Mouse (Mus musculus) CD4-positive naive resting alpha-beta T cell, adult 76 days (primary cell): ENCODE results near the gene Dus2. TPM values are rescaled to one million over a fixed set of nuclear protein-coding genes. Genes with fewer than 3 reads are reported as not detected.

Source experiments
- total RNA-seq: library from RNA; stranded (reverse); gene quantifications from one replicate; pipeline ENCODE4 v1.2.4, GENCODE M21; 2023

The Dus2 gene
- 11.4 TPM for total RNA-seq

DNA sequence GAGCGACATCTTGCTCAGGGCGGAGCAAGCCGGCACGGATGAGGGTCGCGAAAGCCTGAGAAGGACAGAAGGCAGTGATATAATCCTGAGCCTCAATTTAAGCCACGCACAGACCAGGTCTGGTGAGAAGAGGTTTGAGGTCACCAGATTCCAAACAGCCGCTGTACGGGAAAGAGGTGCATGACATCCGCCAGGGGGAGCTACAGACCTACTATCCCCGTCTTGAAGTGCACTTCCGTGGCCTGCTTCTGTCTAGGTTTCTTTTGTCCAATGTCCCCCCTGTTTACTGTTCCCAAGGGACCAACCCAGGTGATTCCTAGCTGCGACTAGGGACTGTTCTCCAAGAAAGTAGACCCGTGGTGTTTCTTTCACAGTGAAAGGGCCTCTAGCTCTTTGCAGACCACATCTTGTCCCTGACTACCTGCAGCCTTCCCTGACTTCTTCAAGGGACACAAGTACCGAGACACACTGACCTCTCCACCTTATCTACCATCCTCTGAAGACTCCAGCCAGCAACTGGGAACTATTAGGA lies at the start of gene Dus2:
Dus2 (plus strand) TSS at position 482 of the 532 bp plus-strand sequence.

DNA sequence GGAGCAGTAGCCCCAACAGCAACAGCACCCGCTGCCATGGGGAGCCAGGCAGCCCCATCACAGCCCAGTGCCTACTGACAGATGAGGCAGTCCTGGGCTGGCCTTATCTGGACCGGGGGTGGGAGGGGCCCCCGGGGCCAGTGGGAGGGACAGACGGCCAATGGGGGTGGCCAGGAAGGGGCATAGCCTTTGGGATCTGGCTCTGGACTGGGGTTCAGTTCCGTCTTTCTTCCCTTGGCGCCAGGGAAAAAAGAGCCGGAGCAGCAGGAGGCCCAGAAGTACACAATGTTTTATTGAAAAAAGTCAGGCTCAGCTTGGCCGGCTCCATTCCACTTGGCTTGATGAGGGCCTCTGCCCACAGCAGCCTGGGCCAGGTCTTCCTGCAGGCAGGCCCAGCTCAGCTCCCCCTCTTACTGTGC lies 47.8 kb upstream of the Dus2 start, which contains the start of gene Lcat:
Lcat (minus strand) TSS at position 62 of the 419 bp plus-strand sequence.

DNA sequence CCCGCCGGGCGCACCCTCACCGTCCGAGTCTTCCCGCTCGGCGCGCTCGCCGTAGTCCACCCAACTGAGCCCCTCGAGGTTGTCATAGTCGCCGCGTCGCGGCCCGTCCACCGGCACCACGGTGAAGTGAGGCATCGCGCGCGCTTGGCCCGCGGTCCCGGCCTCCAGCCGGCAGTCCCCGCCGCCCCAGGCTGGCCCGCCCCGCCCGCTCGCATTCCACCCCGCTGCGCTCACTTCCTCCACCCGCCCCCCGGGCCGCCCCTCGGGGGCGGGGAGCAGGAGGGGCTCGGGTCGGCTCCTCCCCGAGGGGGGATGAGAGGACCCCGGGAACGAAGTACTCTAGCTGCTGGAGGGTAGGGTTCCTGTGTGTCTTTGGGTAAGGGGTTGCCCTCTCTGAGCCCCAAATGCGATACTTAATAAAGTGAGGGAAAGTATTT lies 25.2 kb upstream of the Dus2 start, which contains the start of gene Slc12a4:
Slc12a4 (minus strand) TSS at position 193 of the 437 bp plus-strand sequence.

DNA sequence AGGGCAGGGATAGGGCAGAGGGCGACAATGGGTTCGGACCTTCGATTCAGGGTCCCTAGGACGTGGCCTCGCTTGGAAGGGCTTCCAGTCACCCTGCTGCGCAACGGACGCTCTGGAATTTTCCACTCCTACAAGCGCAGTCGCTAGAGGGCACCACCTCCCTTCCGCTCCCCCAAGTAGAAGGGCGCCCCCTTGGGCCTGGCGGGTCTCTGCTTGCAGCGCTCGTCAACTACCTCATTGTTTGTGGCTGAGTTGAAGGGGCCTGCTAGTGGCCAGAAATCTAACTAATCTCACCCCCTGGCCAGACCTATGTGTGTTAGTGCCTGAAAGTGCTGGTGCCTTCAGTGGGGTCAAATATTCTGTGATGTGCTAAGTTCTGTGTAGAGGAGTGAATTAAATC lies 11.8 kb upstream of the Dus2 start, which contains the start of gene Dpep3:
Dpep3 (minus strand) TSS at position 105 of the 400 bp plus-strand sequence.

DNA sequence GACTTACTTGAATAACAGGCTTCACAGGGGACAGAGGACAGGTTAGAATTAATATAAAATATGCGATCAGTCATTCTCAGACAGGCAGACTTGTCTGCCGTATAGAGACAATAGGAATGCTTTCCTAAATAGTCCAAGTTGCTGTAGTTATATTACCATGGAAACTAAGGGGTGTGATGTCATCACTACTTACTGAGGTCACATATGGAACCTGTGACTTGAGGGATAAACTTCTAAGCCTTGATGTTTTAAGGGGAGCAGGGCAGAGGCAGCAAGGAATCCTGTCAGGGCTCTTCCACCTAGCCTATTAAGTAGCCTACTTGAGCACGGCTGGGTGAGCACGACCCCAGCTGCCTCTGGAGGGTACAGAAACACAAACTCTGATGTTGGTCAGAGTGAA lies 14.7 kb downstream of the Dus2 start, which contains the start of gene Dpep2nb:
Dpep2nb (minus strand) TSS at position 101 of the 400 bp plus-strand sequence.

DNA sequence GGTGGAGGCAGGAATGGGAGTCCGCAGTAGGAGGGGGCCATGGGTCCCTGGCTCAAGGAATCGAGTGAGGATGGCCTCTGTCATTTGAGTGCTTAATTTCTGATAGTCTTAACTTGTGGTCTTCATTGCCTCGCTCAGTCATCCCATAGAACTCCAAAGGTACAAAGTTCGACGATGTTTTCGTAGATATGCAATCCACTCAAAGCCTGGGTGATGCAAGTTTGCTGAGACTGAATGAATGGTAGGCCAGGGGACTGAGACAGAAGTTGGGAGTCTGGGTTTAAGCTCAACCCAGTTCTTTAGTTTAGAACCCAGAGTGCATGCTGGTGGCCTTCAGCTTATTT lies 20.5 kb downstream of the Dus2 start, which contains the start of gene Ddx28:
Ddx28 (minus strand) TSS at position 240 of the 344 bp plus-strand sequence.

DNA sequence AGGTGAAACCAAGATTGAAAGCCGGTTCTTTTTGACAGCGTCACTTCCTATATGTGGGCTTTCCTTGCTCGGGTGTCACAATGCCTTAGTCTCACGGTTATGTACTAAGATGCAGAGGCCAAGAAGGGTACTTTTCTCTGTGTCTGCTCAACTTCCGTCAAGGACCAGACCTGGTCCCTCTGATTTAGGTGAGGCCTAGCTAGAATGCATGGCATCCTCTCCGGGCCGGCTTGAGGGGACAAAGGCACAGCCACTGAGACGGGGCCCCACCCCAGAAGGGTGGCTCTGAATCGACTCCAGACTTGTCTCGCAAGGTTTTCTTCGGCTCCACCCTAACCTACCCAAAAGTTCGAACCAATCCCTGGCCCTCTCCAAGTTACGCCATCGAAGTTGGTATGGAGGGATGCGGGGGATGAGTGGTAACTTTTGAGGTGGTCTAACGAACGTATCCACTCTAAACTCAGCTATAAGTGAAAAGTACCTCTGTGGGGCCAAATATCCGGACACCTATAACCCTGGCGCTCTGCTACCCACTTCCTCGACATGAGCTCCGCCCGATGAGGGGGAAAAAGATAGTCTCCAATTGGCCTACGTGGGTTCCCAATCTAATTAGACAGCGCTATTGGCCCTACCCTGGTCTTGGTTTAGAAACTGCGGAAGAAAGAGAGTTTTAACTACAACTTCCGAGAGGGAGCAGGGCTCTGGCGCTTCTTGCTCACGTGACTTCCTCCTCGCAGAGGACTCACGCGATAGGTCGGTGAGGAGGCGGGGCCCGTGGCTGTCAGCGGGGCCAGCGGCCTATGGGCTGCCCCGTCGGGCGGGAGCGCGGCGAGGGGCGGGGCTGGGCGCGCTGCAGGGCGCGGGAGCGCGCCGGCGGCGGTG lies 67.8 kb downstream of the Dus2 start, which contains the start of gene Nfatc3:
Nfatc3 (plus strand) TSS at position 110 of the 882 bp plus-strand sequence.

Other genes starting within 250 kb of the Dus2 start
- 2.9 TPM for gene Gfod2, start 232.7 kb upstream of the Dus2 start, total RNA-seq
- 141 TPM for gene Ranbp10, start 164.0 kb upstream of the Dus2 start, total RNA-seq
- gene Tsnaxip1, start 163.6 kb upstream of the Dus2 start, total RNA-seq: not detected
- gene Cenpt, start 138.1 kb upstream of the Dus2 start, total RNA-seq: 30.7 TPM
- 15.0 TPM for gene Thap11, start 136.2 kb upstream of the Dus2 start, total RNA-seq
- gene Nutf2, start 130.8 kb upstream of the Dus2 start, total RNA-seq: 23.4 TPM
- gene Edc4, start 110.5 kb upstream of the Dus2 start, total RNA-seq: 92.0 TPM
- gene Nrn1l, start 97.8 kb upstream of the Dus2 start, total RNA-seq: 1.1 TPM
- 21.4 TPM for gene Pskh1, start 90.9 kb upstream of the Dus2 start, total RNA-seq
- gene Ctrl, start 57.5 kb upstream of the Dus2 start, total RNA-seq: 3.2 TPM
- gene Psmb10, start 52.9 kb upstream of the Dus2 start, total RNA-seq: 123 TPM
- not detected for gene Lcat, start 48.0 kb upstream of the Dus2 start, total RNA-seq
- 11.3 TPM for gene Slc12a4, start 25.2 kb upstream of the Dus2 start, total RNA-seq
- not detected for gene Dpep3, start 11.9 kb upstream of the Dus2 start, total RNA-seq
- gene Dpep2nb, start 14.6 kb downstream of the Dus2 start, total RNA-seq: not detected
- gene Ddx28, start 20.5 kb downstream of the Dus2 start, total RNA-seq: 5.6 TPM
- gene Nfatc3, start 67.5 kb downstream of the Dus2 start, total RNA-seq: 181 TPM
- gene Esrp2, start 145.6 kb downstream of the Dus2 start, total RNA-seq: 4.0 TPM
- gene Pla2g15, start 159.1 kb downstream of the Dus2 start, total RNA-seq: 3.8 TPM
- 33.7 TPM for gene Slc7a6, start 177.5 kb downstream of the Dus2 start, total RNA-seq
- 71.7 TPM for gene Slc7a6os, start 219.6 kb downstream of the Dus2 start, total RNA-seq
- gene Prmt7, start 219.6 kb downstream of the Dus2 start, total RNA-seq: 29.7 TPM